Mouse (Mus musculus) kidney, postnatal 0 days (tissue): ENCODE data around the gene Atp6v0a4. TPM values are rescaled to one million over a fixed set of nuclear protein-coding genes. Genes with fewer than 3 reads are reported as not detected.

Experiments used
- ATAC-seq: fragments of 200-750 bp; cut with Nextera tagmentation; replicated peaks from 2 replicates; pipeline ENCODE4 v1.8.0; 2017; ENCODE audit warnings: low read depth, moderate number of reproducible peaks, moderate TSS enrichment, moderate library complexity; ENCODE audit not compliant: low FRiP score
- DNase-seq: peaks from one replicate; pipeline ENCODE4 v3.0.0-alpha.2; 2016; ENCODE audit warnings: low spot score
- H3K27ac ChIP-seq: fragments of 300-500 bp; sonication (generic); 2 replicates; pipeline ENCODE4 v1.5.1; 2014; ENCODE audit warnings: mild to moderate bottlenecking
- H3K27me3 ChIP-seq: fragments of 300-500 bp; sonication (generic); 2 replicates; pipeline ENCODE4 v1.6.1; 2014; ENCODE audit warnings: low read length, mixed read lengths; ENCODE audit not compliant: insufficient read depth
- H3K36me3 ChIP-seq: fragments of 300-500 bp; sonication (generic); 2 replicates; pipeline ENCODE4 v1.6.1; 2014; ENCODE audit warnings: low read length, mixed read lengths; ENCODE audit not compliant: insufficient read depth
- H3K4me1 ChIP-seq: fragments of 300-500 bp; sonication (generic); replicated peaks from 2 replicates; pipeline ENCODE4 v1.6.1; 2014; ENCODE audit warnings: antibody characterized with exemption, low read length, mixed read lengths; ENCODE audit not compliant: insufficient read depth
- H3K4me2 ChIP-seq: fragments of 300-500 bp; sonication (generic); 2 replicates; pipeline ENCODE4 v1.6.1; 2014; ENCODE audit warnings: mild to moderate bottlenecking, low read length, moderate library complexity, mixed read lengths
- H3K4me3 ChIP-seq: fragments of 300-500 bp; sonication (generic); replicated peaks from 2 replicates; pipeline ENCODE4 v1.5.1; 2014; ENCODE audit warnings: low read depth, low read length
- H3K9ac ChIP-seq: fragments of 300-500 bp; sonication (generic); 2 replicates; pipeline ENCODE4 v1.6.1; 2014; ENCODE audit warnings: low read depth, low read length
- H3K9me3 ChIP-seq: fragments of 300-500 bp; sonication (generic); replicated peaks from 2 replicates; pipeline ENCODE4 v1.6.1; 2016; ENCODE audit warnings: low read length, inconsistent platforms, mixed read lengths
- CTCF ChIP-seq: IDR thresholded peaks from 2 replicates; pipeline ENCODE4 v1.5.1; 2016; ENCODE audit warnings: antibody characterized with exemption, low read depth, mild to moderate bottlenecking, moderate library complexity
- WGBS: fragments of 180-500 bp; shearing (Covaris S2); extraction: QIAGEN DNeasy Blood & Tissue Kit; methylation state at CpG from one replicate; pipeline ENCODE4 v1.1.7; 2014; 5-methylcytosine and 5-hydroxymethylcytosine counted together
- polyA plus RNA-seq: library from polyadenylated mRNA; unstranded; fragments of >200 nt; fragmentation: Nextera tagmentation; extraction: Ambion mirVana; gene quantifications from 2 replicates; pipeline ENCODE4 v1.2.1, GENCODE M21; 2015

Gene Atp6v0a4
- polyA plus RNA-seq, 1 experiment from 2014 or later: 37.9 TPM

DNA sequence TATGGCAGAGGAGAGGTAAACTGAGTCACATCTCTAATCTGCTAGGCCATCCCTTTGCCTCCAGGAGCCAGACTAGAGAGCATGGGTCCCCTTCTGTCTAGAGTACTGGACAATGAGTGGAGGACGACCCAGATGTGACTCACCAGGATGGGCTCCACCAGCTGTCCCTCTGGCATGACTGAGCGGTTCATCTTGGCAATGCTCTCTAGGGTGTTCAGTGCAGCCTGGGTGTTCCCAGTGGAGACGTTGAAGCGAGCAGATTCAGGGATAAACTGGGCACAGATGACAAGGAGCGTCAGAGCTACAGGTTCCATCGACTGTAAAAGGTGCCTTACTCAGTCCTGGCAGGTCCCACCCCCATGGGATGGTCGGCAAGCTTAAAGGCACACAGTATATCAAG is 103.0 kb downstream of the Atp6v0a4 start:
- Histone ChIP-seq H3K4me2 (no peak overlapping the region), H3K36me3 (no peaks in the 10 kb centered on the region), H3K4me1 (0 out of 2 replicates have a peak, but pooled peaks cover 4% of the 10 kb centered on the region), H3K27me3 (no peaks in the 10 kb centered on the region), H3K27ac (no peak overlapping the region), H3K9me3 (no peaks in the 10 kb centered on the region), H3K4me3 (no peak overlapping the region), H3K9ac (no peak overlapping the region)
- WGBS: 86% methylated on average over 7 of the region's 7 CpGs
- TF ChIP-seq CTCF: no peak
- no peak for ATAC-seq
- no peak for DNase-seq

- ATAC-seq: no peak
- Histone ChIP-seq H3K4me2 (no peak overlapping the region), H3K4me1 (no peaks in the 10 kb centered on the region), H3K27ac (no peak overlapping the region), H3K9me3 (no peaks in the 10 kb centered on the region), H3K9ac (no peak overlapping the region), H3K36me3 (0 out of 2 replicates have a peak, but pooled peaks cover 5% of the 10 kb centered on the region), H3K4me3 (no peak overlapping the region), H3K27me3 (no peaks in the 10 kb centered on the region)
- DNase-seq: no peak
- 93% methylated on average over 2 of the region's 2 CpGs for WGBS
- TF ChIP-seq CTCF: no peak
Observed at GRCm38 (mm10) chr6:38012829-38013228, 111.6 kb downstream of the Atp6v0a4 start.

DNA sequence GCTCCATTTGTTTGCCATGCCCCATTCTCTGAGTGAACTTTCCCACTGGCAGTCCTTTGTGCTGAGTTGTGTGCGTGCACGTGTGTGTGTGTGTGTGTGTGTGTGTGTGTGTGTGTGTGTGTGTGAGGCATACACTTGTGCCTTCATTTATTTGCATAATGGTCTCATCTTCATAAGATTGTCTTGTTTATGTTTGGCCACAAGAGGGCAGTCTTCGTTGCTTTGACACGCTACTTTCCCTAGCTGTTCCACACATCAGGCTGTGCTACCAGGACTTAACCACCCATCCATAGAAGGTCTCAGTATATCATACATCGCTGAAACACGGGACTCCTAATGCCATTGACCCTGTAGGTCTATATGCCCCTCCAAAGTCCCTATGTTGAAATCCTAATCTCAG is 116.9 kb downstream of the Atp6v0a4 start:
- no peak overlapping the region for H3K27ac ChIP-seq
- peak; percentile 90 for DNase-seq
- ATAC-seq: peak; percentile 83
- TF ChIP-seq CTCF: peak; percentile 92
- H3K4me2 ChIP-seq: no peak overlapping the region
- H3K36me3 ChIP-seq: 0 out of 2 replicates have a peak, but pooled peaks cover 5% of the 10 kb centered on the region
- no peaks in the 10 kb centered on the region for H3K4me1 ChIP-seq
- 10% methylated on average over 6 of the region's 6 CpGs for WGBS
- H3K27me3 ChIP-seq: no peaks in the 10 kb centered on the region
- H3K4me3 ChIP-seq: no peak overlapping the region
- no peaks in the 10 kb centered on the region for H3K9me3 ChIP-seq
- H3K9ac ChIP-seq: no peak overlapping the region

Other genes with a start within 250 kb of the Atp6v0a4 start
- 16.8 and 18.0 TPM in 2 replicates for gene Svopl, start 77.6 kb downstream of the Atp6v0a4 start, polyA plus RNA-seq
- 198 and 199 TPM in 2 replicates for gene Tmem213, start 15.3 kb downstream of the Atp6v0a4 start, polyA plus RNA-seq
- 3.4 and 3.5 TPM in 2 replicates for gene D630045J12Rik, start 129.4 kb upstream of the Atp6v0a4 start, polyA plus RNA-seq
- gene Zc3hav1l, start 174.7 kb upstream of the Atp6v0a4 start, polyA plus RNA-seq: 4.9 and 5.3 TPM in 2 replicates
- 5.4 and 5.6 TPM in 2 replicates for gene Zc3hav1, start 230.0 kb upstream of the Atp6v0a4 start, polyA plus RNA-seq